Mouse (Mus musculus) heart, adult 2 months (tissue): ENCODE results near the gene Kdm7a.

ENCODE experiments used
- CTCF ChIP-seq: fragments of 200-600 bp; IDR thresholded peaks from 2 replicates; pipeline ENCODE4 v1.8.1; 2022; ENCODE audit warnings: antibody characterized with exemption, mild to moderate bottlenecking, moderate library complexity
- EP300 ChIP-seq: fragments of 200-500 bp; IDR thresholded peaks from 2 replicates; pipeline ENCODE4 v1.6.1; 2011; ENCODE audit warnings: low read depth, low read length, control low read depth; ENCODE audit not compliant: insufficient read depth
- POLR2A ChIP-seq: fragments of 200-500 bp; IDR thresholded peaks from 2 replicates; pipeline ENCODE4 v1.6.1; 2011; ENCODE audit warnings: mild to moderate bottlenecking, low read depth, low read length, control low read depth; ENCODE audit not compliant: insufficient read depth

DNA sequence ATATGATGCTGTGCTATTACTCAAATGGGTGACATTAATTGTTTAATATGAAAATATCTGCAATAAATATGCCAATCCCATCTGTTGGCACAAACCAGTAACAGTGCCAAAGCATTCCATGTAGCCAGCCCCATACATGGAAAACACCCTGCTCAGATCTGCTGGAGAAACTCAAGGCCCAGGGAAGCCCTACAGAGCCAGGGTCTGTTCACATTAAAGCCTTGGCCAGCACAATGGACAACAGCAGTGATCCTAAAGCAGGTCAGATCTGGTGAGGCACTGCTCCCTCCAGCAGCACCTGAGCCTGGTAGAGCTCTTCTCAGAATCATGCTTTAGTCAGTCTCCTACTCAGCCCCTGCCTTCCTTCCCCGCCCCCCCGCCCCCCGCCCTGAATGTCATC is 93.4 kb downstream of the Kdm7a start:
- TF ChIP-seq CTCF (no peak), POLR2A (no peak), EP300 (no peak)
